Mouse (Mus musculus): Measurements from ENCODE around the gene Mical3.

Mical3 gene

DNA sequence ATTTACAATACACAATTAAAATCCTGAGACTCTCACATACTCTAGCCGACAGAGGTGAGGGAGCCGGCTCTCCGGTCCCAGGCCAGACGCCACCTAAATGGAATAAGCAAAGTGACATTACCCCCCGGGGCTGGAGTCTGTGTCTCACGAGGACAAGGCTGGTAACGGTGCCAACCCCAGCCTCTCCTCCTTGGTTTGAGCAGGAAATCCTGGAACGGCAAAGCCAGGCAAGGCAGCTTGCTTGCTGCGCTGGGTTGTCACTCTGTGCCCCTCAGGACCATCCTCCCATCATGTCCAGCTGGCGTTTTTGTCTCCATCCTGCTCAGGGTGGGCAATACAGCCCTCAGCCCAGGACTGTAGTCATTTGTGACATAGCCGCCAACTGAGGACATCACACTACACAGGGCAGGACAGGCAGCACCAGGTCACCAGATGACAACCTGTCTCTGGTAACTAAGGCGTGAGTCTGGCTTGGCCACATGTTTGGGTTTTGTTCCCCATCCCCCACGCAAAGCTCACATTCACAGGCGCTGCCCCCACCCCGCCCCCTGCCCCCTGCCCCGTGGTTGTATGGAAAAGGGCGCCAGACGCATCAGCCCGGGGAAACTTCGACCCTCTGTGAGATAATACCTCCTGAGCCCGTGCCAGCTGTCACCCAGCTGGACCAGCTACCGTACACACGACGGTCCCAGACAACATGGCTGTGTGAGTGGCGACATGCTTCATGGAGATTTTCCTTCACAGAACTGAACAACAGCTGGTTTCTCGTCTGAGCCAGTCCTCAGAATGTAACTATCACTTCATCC, 49.3 kb downstream of the Mical3 start:
- DNase-seq: no peak

DNA sequence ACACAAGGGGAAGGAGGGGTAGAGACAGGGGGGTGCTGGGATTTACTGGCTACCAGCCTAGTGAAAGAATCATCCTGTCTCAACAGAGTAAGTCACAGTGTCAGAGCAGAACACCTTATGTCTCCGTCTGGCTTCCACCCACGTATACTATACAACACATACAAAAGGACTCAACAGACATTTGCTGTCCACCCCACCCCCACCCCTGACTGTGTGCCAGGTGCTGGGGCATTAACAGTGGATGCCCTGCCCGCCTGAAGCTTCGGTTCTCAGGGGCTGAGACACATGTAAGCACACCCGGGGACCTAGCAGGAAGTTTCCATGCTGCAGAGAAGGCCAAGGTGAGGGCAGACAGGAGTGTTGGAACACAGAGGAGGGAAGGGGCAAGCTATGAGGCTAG, 52.6 kb downstream of the Mical3 start:
- no peak for DNase-seq

DNA sequence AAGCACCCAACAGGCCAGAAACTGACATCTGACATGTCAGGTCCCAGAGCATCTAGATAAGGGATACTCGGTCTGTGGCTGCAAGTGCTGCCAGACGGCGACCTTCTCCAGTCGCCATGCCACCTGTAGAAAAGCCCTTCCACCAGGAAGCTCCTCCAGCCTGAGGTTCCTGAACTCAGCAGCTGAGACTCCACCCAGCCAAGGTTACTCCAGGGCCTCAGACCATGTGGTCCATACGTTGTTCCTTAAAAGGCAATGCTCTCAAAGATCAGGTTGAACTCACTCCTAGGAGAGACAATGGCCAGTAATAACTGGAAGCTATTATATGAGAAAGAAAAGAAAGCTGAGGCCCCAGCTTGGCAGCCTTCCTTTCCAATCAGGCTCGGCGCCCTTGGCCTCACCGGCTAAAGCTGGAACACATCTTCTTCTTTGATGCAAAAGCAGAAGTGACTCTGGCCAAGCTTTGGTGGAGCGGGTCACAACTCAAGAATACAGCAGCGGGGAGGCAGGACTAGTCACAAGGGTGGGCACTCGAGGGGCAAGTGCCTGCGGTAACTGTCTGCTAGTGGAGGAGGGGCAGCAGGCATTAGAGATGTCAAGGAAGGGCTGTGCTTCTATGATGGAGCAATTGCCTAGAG, 53.8 kb downstream of the Mical3 start:
- DNase-seq: no peak

DNA sequence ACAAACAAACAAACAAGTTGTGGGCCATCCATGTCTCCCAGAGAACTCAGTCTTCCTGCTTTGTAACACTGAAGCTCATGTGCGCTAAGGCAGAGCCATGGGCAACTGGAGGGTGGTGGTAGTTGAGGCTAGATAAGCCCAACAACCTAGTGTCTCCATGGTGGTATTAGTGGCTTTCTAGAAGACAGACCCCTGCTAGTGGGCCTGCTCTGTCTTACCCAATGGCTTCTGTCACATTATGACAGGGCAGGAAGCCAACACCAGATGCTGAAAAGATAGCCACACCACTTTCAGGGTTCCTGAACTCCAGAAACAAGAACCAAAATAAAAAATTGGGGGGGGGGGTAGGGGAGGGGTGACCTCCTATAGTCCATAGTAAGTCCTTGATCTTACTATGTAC, 55.0 kb downstream of the Mical3 start:
- no peak for DNase-seq

DNA sequence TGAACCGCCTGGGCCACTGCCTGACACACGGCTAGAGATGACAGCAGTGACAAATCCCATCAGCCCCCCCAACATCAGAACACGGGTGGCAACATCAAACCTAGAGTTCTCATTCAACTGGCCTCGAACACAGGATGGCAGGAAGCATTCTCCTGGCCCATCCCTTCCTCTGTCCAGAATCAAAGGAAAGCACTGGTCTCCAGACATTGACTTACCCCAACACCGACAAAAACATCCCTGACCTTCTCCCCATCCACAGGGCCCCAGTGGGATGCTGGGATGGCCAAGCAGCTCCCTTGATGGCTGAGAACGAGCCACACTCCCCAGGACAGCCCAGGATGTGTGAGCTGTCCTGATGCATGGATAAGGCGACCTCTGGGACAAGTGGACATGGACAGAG, 57.5 kb downstream of the Mical3 start:
- DNase-seq: no peak

DNA sequence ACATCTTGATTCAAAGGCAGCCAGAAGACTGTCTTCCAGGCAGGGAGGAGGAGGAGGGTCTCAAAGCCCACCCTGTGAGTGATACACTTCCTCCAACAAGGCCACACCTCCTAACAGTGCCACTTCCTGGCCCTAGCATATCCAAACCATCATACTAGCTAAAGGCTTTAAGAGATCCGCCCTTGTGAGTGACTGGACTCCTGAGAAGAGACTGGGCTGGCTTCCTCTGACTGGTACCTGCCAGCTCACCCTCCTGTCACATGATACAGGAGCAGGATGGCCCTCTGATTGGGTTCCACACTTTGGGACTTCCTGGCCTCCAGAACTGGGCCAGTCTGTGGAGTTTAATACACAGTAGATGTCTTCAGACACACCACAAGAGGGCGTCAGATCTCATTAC, 58.2 kb downstream of the Mical3 start:
- no peak for DNase-seq

DNA sequence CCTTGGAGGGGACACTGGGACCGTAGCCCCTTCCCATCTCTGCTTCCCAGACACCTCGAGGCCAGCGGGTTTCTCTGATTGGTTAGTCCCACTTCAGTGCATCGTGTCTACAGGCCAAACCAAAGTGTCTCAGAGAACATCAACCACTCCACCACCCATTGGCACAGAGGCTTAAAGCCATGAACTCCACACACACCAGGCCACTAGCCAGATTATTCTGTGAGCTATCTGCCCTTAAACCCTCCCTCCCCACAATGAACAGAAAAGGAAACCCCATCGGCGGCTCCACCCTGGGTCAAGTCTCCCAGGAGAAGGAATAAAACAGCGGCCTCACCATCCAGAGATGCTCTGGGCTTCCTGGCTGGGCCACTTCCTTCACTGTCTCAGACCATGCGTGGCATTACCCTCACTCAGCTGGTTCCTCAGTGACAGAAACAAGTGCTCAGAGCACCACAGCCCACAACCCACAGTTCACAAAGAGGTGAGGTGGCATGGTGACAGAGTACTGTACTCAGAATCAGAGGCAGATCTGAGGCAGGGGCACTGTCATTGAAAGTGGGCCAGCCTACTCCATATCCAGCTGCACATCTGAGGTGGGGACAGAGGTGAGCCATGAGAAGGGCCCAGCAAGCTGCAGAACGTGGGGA, 60.1 kb downstream of the Mical3 start:
- no peak for DNase-seq

DNA sequence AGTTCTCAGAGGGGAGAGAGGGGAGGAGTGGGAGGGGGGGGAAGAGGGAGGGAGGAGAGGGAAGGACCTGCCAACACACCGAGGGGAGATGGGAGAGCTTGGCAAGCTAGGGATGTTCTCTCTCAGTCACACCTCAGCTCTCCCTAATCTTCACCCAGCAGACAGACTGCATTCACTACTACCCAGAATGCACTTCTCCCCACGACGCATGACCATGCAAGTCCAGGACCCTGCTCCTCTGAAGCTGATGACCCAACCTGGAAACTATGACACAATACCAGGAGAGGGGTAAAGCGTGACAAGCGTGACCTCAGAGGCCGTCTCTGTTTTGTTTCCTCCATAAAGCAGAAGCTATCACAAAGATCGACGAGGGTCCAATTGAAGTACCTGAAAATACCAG, 61.6 kb downstream of the Mical3 start:
- DNase-seq: no peak

DNA sequence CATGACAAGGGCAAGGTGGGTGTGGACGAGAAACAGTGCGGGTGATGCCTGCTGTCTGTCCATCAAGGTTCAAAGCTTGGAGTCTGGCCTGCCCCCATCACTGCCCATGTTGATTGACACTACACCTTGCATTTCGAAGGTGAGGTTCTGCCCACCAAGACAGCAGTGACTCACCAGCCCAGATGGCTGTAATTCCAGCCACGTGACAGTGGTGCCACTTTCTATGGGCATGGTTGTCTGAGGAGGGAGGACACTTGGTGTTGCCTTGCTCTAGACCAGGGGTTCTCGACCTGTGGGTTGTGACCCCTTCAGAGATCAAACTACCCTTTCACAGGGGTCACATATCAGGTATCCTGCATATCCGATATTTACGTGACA, 62.7 kb downstream of the Mical3 start:
- DNase-seq: no peak

DNA sequence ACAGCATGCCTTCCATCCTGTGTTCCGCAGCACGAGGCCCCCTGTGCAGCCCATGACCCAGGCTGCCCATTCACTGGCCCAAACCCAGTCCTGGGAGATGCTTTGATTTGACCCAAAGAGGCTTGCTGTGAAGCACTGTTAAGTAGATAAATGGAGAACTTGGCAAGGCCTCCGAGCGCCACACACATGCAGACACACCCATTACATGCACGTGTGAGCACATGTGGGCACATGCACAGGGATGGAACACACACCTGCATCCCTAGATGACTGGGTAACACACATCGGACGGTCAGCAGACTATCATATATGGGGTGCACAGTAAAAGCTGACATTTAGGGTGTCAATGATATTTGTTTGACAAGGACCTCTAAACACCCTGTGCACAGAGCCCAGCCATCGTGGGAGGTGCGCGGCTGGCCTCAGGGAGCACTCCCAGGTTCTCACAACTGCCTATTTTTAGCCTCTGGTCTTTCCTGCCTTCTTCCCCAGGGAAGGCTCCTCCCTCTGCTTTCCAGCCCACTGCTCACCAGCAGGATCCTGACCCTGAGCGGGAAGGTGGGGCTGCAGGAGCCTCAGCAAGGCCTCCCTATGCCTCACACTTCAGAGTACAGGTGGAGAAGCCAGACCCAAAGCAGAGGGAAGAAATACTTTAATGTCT, 63.2 kb downstream of the Mical3 start:
- no peak for DNase-seq

DNA sequence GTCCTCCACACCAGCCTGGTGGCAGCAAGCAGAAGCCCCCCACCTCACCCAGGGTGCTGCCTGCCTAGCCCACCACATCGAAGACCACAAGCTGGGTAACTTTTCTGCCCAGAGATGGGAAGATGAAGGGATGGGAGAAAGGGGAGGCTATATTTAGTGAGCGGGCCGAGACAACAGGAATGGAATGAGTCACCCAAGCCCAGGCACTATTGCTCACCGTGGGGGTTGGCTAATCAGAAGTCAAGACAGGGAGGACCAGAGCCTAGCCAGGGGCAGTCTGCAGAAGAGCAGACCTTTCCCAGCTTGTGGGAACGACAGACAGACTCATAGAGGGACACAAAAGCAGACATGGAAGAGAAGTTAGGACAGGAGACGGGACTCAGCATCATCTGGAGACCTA, 64.0 kb downstream of the Mical3 start:
- DNase-seq: no peak

DNA sequence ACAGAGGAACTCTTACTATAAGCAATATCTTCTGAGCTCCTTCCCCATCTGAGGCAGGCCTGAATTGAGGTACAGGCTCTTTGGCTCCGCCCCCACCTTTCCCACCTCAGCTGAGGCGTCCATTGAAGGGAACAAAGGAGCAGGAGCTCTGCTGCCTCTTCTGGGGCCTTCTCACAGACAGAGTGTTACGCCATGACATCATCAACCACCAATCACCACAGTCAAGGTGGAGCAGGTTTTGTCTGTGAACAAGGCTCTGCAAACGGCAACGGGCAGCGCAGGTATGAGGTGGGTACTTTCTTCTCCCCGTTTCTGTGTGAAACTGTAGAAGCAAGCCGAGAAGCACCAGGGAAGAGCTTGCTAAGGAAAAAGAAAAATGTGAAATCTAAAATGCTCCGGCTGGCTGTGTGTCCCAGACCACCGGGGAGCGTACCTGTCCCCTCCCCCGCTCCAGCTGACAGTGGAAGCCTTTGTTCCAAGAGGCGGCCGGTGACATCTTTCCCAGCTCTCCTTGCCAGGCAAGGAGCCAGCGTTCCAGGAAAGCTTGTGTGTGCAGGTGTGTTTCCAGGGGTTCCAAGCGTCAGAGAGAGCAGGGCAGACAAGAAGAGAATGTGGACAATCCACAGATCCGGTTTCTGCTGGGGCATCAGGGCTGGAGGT, 66.3 kb downstream of the Mical3 start:
- no peak for DNase-seq

DNA sequence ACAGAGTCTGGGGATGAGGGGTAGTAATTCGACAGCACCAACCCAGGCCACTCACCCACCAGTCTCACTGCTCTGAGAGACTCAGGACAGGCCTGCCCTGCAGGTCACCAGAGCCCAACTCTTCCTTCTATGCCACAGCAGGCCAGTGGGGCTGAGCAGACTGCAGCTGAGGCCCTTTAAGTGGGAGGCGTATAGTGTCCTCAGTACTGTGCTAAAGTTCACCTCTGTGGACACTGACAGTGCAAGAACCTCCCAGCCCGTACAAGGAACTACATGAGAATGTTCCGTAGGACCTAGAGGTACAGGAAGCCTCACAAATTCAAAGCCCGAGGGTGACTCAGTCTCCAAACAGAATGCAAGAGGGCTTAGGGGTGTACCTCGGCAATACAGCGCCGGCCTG, 67.0 kb downstream of the Mical3 start:
- no peak for DNase-seq

DNA sequence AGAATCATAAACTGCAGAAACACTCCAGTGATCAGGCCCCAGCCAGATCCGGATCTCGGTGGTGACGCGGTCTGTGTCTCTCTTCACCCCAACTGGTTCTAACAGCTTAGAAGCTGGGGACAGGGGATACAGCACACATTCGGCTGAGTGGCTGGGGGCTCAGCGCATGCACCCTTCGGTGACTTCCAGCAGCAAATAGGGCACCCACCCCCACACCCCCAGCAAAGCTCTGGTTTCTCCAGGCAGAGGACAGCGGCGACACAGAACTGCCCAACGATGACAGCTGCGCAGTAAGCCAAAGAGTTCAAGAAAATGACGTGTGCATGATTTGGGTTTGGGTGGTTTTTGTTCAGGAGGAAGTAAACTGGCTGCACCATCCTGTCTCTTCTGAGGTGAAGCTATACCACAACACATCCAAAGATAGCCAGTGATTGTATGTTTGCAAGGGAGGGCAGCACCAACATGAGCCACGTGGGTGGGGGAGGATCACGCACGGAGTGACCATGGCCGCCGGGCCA, 67.8 kb downstream of the Mical3 start:
- DNase-seq: no peak

DNA sequence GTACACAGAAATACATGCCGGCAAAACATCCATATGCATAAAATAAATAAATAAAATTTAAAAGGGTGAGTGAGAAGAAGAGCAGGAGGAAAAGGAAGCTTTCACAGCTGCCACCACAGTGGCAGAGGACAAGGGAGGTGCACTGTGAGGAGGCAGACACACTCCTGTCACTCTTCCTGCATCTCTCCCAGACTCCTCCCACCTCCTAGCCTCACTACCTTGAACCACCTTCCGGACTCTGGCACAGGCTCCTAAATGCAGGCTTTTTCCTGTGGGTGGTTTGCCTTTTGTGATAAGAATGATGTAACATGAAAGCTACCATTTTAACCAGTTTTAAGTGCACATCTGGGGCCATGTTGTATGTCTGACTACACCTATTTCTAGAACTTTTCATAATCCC, 72.8 kb downstream of the Mical3 start:
- DNase-seq: no peak

DNA sequence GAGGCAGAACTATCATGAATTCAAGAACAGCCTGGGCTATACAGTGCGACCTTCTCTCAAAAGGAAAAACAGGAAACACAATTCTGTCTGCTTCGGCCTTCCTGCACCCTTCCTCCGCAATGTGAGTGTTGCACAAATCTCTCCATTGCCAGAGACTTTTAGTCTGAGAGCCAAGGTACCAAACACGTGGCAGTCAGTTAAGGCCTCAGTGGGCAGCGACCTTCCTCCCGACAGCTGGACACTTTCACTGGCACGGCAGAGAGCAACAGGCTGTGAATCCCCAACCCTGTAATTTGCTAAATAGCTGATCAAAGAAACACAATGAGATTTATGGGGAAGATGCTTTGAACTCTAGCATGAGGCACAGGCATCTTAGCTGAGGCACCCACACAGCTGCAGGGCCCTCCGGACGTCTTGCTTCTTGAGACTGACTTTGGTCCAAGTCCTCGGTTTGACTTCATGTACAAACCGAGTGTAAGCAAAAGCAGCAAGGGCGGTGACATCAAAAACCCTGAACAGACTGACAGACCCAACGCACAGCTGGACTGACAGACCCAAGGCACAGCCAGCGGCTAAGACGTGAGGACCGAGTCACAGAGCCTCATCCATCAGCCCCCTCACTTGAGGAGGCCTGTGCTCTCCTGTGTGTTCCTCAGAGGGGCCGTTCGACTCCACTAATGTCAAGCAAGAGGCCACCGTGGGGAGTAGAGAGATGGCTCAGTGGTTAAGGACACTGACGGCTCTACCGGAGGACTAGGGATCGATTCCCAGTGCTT, 73.4 kb downstream of the Mical3 start:
- no peak for DNase-seq

DNA sequence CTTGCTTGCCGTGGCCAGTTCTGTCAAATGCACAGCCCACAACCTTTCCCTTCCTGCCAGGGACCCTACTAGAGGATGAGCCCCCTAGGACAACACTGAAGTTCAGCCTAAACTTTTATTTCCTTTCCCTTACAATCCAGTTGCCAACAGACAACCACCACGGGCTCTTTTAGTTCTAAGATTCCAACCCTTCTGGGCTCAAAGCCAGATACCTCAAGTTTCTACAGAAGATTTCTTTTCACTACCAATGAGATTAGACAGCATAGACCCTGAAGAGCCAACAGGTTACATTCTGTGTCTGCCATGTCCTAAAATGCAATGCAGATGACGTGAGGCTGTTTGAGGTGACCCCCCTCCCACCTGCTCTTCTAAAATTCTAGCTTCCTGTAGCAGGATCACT, 75.3 kb downstream of the Mical3 start:
- no peak for DNase-seq

DNA sequence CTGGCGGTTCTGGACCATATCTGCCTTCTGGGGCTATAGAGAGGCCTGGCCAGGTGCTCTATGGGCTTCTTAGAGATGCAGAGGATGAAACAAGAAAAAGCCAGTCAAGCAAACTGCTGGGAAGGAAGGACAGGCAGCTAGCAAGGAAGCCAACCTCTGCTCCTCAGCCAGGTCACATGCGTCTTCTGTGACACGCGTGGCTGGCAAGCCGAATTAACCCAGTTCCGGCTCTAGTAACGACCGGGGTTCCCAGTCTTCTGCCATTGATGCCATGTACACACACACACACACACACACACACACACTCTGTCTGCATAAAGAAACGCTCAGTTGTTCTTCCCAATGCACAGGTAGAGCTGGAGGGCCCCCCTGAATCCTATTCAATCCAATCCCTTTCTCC, 75.9 kb downstream of the Mical3 start:
- DNase-seq: no peak

DNA sequence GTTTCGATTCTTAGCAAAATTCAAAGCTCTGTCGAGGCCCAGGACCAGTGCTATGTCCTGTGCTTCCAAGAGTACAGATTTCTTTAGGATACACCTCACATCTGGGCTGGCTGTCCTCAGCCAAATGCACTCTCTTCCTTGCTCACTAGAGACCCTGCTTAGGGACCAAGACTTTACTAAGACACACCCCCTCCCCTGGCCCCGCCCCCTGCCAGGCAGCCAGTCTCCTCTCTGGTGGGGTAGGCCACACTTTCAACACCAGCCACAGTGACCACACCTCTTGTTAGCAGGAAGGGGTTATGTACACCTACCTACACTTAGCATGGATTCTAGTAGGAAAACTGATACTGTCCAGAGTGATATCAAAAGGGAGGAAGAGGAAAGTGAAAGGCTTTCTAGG, 76.5 kb downstream of the Mical3 start:
- DNase-seq: peak; percentile 48

DNA sequence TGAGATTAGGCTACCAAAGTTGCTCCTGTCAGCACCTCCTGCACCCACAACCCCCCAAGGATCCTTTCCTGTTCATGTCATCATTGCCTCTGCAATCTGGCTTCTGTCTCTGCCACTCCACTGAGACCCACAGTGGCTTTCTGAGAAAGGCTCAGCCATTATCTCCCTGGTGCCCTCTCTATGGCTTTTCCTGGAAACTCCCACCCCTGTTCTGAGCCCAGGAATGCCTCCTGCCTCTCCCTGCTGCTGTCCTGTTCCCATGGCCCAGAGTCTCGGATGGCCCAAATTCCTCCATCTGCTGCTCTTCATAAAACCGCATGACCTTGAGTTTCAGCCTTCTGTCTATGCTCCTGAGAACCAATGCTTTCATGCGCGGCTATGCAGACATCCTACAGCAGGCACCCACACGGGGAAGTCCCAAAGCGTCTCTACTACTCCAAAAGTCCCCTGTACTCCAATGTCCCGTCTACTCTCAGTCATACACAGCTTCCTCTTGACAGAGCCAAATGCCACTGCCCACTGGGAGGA, 77.2 kb downstream of the Mical3 start:
- DNase-seq: no peak

DNA sequence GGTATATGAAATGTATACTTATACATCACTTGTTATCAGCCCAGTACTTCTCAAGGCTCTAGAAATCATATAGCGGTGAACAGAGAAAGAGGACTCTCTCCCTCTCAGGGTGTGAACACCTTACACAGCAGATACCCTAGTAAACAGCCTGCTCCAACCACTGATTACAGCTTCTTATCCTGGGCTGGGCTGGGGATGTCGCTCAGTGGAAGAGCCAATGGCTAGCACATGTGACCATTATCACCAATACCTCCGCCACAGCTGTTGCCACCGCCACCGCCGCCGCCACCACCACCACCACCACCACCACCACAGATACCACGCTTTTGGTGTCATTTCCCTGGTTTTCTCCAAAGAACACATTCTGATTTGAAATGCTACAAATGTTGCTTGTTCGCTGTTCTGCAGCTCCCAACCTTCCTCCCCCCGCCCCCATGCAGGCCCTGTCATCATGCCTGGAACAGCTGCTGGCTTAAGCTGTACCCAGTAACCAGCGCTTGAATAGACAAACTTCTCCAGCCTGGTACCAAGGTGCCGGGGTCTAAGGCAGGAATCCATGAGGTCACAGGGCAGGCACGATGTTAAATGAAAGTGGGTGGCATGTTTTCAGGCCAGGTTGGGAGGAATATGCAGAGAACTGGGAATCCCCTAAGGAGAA, 78.7 kb downstream of the Mical3 start:
- peak; percentile 60 for DNase-seq
